Mouse (Mus musculus) liver, adult 2 months (tissue): ENCODE results near the gene Sec24c. TPM values are rescaled to one million over a fixed set of nuclear protein-coding genes. Genes with fewer than 3 reads are reported as not detected.
"Not testable (repeated sequence)": the region's sequence is repeated elsewhere in the genome, so short reads cannot be mapped to it uniquely, and the experiment has no call there.

Experiments
- DNase-seq: peaks from one replicate; pipeline ENCODE4 v3.0.0-alpha.2; 2011; ENCODE audit warnings: low read depth, low spot score; ENCODE audit errors: extremely low read depth
- H3K27ac ChIP-seq: fragments of 200-500 bp; replicated peaks from 2 replicates; pipeline ENCODE4 v1.5.1; 2012; ENCODE audit warnings: low read depth, mild to moderate bottlenecking, control low read depth, inconsistent platforms, low read length; ENCODE audit not compliant: insufficient read depth
- H3K27me3 ChIP-seq: fragments of 200-500 bp; 2 replicates; pipeline ENCODE4 v1.6.1; 2012; ENCODE audit warnings: mild to moderate bottlenecking, moderate library complexity, low read length, inconsistent platforms; ENCODE audit not compliant: control insufficient read depth, insufficient read depth
- H3K36me3 ChIP-seq: fragments of 200-500 bp; 2 replicates; pipeline ENCODE4 v1.6.1; 2012; ENCODE audit warnings: low read length, inconsistent platforms; ENCODE audit not compliant: control insufficient read depth, insufficient read depth
- H3K4me1 ChIP-seq: fragments of 200-500 bp; 2 replicates; pipeline ENCODE4 v1.6.1; 2011; ENCODE audit warnings: low read length; ENCODE audit not compliant: control insufficient read depth, insufficient read depth
- H3K4me3 ChIP-seq: fragments of 200-500 bp; 2 replicates; pipeline ENCODE4 v1.5.1; 2011; ENCODE audit warnings: low read depth, mild to moderate bottlenecking, control low read depth, low read length, moderate library complexity; ENCODE audit not compliant: insufficient read depth
- H3K79me2 ChIP-seq: fragments of 200-500 bp; 2 replicates; pipeline ENCODE4 v1.6.1; 2012; ENCODE audit warnings: inconsistent platforms, mild to moderate bottlenecking, low read length, moderate library complexity; ENCODE audit not compliant: control insufficient read depth, insufficient read depth
- H3K9ac ChIP-seq: fragments of 200-500 bp; 2 replicates; pipeline ENCODE4 v1.6.1; 2012; ENCODE audit warnings: low read depth, mild to moderate bottlenecking, control low read depth, inconsistent platforms, low read length
- CTCF ChIP-seq: fragments of 200-500 bp; IDR thresholded peaks from 2 replicates; pipeline ENCODE4 v1.5.1; 2011; ENCODE audit warnings: low read depth, low read length, control low read depth
- POLR2A ChIP-seq: fragments of 200-500 bp; IDR thresholded peaks from 2 replicates; pipeline ENCODE4 v1.6.1; 2011; ENCODE audit warnings: low read length, control low read depth; ENCODE audit not compliant: insufficient read depth; ENCODE audit errors: extremely low read depth
- WGBS: fragments of 180-500 bp; shearing (Covaris S2); methylation state at CpG from one replicate; pipeline ENCODE4 v1.1.7; 2018; 5-methylcytosine and 5-hydroxymethylcytosine counted together
- polyA plus RNA-seq: library from polyadenylated mRNA; depleted of rRNA; stranded (reverse); fragments of >200 nt; gene quantifications from 2 replicates; pipeline ENCODE4 v1.2.3, GENCODE M21; 2012; rRNA removed
- total RNA-seq: library from RNA; depleted of rRNA; stranded (reverse); fragments of >200 nt; gene quantifications from 2 replicates; pipeline ENCODE4 v1.2.3, GENCODE M21; 2014; rRNA removed

Sec24c gene
- total RNA-seq (52.7 and 57.8 TPM in 2 replicates), polyA plus RNA-seq (127 and 183 TPM in 2 replicates)

GRCm38 (mm10) chr14:20674064-20674833, at the start of gene Sec24c:
TSS of gene Sec24c (plus strand) at chr14:20674308.
- Histone ChIP-seq H3K4me3 (peak within 1 kb of the TSS; percentile 87), H3K27ac (peak within 1 kb of the TSS; percentile 93), H3K4me1 (peaks cover 24% of the 10 kb centered on the region), H3K79me2 (peaks cover 16% of the 10 kb centered on the region), H3K9ac (peak within 1 kb of the TSS; percentile 87), H3K36me3 (peaks cover 23% of the 10 kb centered on the region), H3K27me3 (no peaks in the 10 kb centered on the region)
- peak; percentile 94 for DNase-seq
- TF ChIP-seq POLR2A: peak; percentile 46; the same call in 1 of the 2 replicates
- no peak for TF ChIP-seq CTCF
- under 1% methylated on average over 43 of the region's 43 CpGs for WGBS

- Histone ChIP-seq H3K9ac (no peak overlapping the region), H3K79me2 (no peaks in the 10 kb centered on the region; the same call in 1 of the 2 replicates), H3K27me3 (no peaks in the 10 kb centered on the region), H3K4me1 (no peaks in the 10 kb centered on the region), H3K36me3 (no peaks in the 10 kb centered on the region), H3K27ac (no peak overlapping the region), H3K4me3 (no peak overlapping the region)
- 49% methylated on average over 2 of the region's 2 CpGs for WGBS
- TF ChIP-seq CTCF (no peak), POLR2A (no peak)
- DNase-seq: peak; percentile 7
Observed at GRCm38 (mm10) chr14:20626447-20626846, 47.7 kb upstream of the Sec24c start.

GRCm38 (mm10) chr14:20626971-20627370, 47.1 kb upstream of the Sec24c start:
- Histone ChIP-seq H3K9ac (no peak overlapping the region), H3K4me1 (no peaks in the 10 kb centered on the region), H3K79me2 (no peaks in the 10 kb centered on the region; the same call in 1 of the 2 replicates), H3K27me3 (no peaks in the 10 kb centered on the region), H3K4me3 (no peak overlapping the region), H3K27ac (no peak overlapping the region), H3K36me3 (no peaks in the 10 kb centered on the region)
- WGBS: 93% methylated on average over 3 of the region's 3 CpGs
- no peak for DNase-seq
- TF ChIP-seq CTCF: no peak
- TF ChIP-seq POLR2A: no peak

DNA sequence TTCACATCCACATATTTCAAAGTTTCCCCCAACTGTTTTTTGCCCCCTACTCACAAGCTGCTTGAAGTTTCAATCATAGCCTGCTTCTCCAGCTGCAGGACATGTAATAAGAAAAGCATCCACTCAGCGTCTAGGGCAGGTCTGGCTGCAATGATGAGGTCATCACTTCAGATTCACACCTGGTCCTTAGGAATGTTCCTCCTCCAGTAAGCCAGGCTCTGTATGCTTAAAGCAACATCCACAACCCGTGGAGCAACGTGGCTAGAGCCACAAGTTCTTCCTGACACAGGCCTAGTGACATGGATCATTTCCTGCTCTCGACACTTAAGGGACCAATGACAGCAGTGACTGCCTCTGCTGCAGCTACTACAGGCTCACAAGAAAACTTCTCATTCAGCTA, 42.9 kb upstream of the Sec24c start:
- no peaks in the 10 kb centered on the region; the same call in 1 of the 2 replicates for H3K79me2 ChIP-seq
- H3K27me3 ChIP-seq: no peaks in the 10 kb centered on the region
- no peaks in the 10 kb centered on the region for H3K36me3 ChIP-seq
- no peak for DNase-seq
- H3K9ac ChIP-seq: no peak overlapping the region
- H3K27ac ChIP-seq: no peak overlapping the region
- WGBS: 58% methylated on average over 4 of the region's 4 CpGs
- no peak overlapping the region for H3K4me3 ChIP-seq
- TF ChIP-seq POLR2A: no peak
- TF ChIP-seq CTCF: no peak
- H3K4me1 ChIP-seq: no peaks in the 10 kb centered on the region

DNA sequence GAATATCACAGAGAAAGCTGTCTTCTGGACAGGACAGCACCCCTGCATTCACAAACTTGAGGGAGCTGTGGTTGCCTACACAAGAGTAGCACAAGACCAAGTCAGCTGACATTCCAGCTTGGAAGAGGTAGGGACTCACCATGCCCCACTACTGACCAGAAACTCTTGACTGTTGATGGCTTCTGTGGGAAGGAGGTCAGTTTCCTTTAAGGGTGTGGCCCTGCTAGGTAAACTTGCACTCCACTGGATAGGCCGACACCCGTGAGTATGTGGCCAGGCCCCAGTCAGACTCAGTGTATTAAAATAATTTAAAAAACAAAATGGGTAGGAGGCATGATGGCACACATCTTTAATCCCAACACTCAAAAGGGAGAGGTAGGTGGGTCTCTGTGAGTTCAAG, 38.6 kb upstream of the Sec24c start:
- DNase-seq: no peak
- WGBS: 98% methylated on average over 2 of the region's 2 CpGs
- Histone ChIP-seq H3K4me3 (no peak overlapping the region), H3K9ac (no peak overlapping the region), H3K27ac (no peak overlapping the region), H3K36me3 (no peaks in the 10 kb centered on the region), H3K4me1 (0 out of 2 replicates have a peak, but pooled peaks cover 3% of the 10 kb centered on the region), H3K27me3 (no peaks in the 10 kb centered on the region), H3K79me2 (no peaks in the 10 kb centered on the region; the same call in 1 of the 2 replicates)
- TF ChIP-seq CTCF (no peak), POLR2A (no peak)

- H3K36me3 ChIP-seq, H3K4me1 ChIP-seq, DNase-seq, H3K4me3 ChIP-seq, H3K9ac ChIP-seq, H3K79me2 ChIP-seq, H3K27ac ChIP-seq, H3K27me3 ChIP-seq: not testable (repeated sequence)
- 96% methylated on average over 3 of the region's 3 CpGs for WGBS
Observed at GRCm38 (mm10) chr14:20636968-20637367, 37.1 kb upstream of the Sec24c start.
